Mouse (Mus musculus) liver, embryonic 12.5 days (tissue): ENCODE measurements around the gene Ccnb1. TPM values are rescaled to one million over a fixed set of nuclear protein-coding genes. Genes with fewer than 3 reads are reported as not detected.

ENCODE experiments used
- ATAC-seq: fragments of 200-750 bp; cut with Nextera tagmentation; 2 replicates; pipeline ENCODE4 v1.8.0; 2017; ENCODE audit warnings: moderate number of reproducible peaks, mild to moderate bottlenecking, moderate library complexity
- H3K27ac ChIP-seq: fragments of 300-500 bp; sonication (generic); 2 replicates; pipeline ENCODE4 v1.5.1; 2016; ENCODE audit warnings: mild to moderate bottlenecking
- H3K27me3 ChIP-seq: fragments of 300-500 bp; sonication (generic); replicated peaks from 2 replicates; pipeline ENCODE4 v1.6.1; 2016; ENCODE audit warnings: mild to moderate bottlenecking, moderate library complexity
- H3K36me3 ChIP-seq: fragments of 300-500 bp; sonication (generic); 2 replicates; pipeline ENCODE4 v1.6.1; 2016; ENCODE audit warnings: mild to moderate bottlenecking, moderate library complexity
- H3K4me1 ChIP-seq: fragments of 300-500 bp; sonication (generic); 2 replicates; pipeline ENCODE4 v1.6.1; 2016
- H3K4me2 ChIP-seq: fragments of 300-500 bp; sonication (generic); 2 replicates; pipeline ENCODE4 v1.6.1; 2016; ENCODE audit warnings: mild to moderate bottlenecking, moderate library complexity
- H3K4me3 ChIP-seq: fragments of 300-500 bp; sonication (generic); 2 replicates; pipeline ENCODE4 v1.5.1; 2016; ENCODE audit warnings: mild to moderate bottlenecking, moderate library complexity
- H3K9ac ChIP-seq: fragments of 300-500 bp; sonication (generic); 2 replicates; pipeline ENCODE4 v1.6.1; 2016; ENCODE audit warnings: mild to moderate bottlenecking, moderate library complexity
- H3K9me3 ChIP-seq: fragments of 300-500 bp; sonication (generic); replicated peaks from 2 replicates; pipeline ENCODE4 v1.6.1; 2016; ENCODE audit warnings: mild to moderate bottlenecking, moderate library complexity
- WGBS: fragments of 180-500 bp; shearing (Covaris S2); methylation state at CpG from one replicate; pipeline ENCODE4 v1.1.7; 2016; ENCODE audit not compliant: insufficient replicate concordance; 5-methylcytosine and 5-hydroxymethylcytosine counted together
- polyA plus RNA-seq: library from polyadenylated mRNA; unstranded; fragments of >200 nt; fragmentation: Nextera tagmentation; extraction: Ambion mirVana; gene quantifications from 2 replicates; pipeline ENCODE4 v1.2.1, GENCODE M21; 2016

Ccnb1 gene
- 284 and 289 TPM in 2 replicates for polyA plus RNA-seq

DNA sequence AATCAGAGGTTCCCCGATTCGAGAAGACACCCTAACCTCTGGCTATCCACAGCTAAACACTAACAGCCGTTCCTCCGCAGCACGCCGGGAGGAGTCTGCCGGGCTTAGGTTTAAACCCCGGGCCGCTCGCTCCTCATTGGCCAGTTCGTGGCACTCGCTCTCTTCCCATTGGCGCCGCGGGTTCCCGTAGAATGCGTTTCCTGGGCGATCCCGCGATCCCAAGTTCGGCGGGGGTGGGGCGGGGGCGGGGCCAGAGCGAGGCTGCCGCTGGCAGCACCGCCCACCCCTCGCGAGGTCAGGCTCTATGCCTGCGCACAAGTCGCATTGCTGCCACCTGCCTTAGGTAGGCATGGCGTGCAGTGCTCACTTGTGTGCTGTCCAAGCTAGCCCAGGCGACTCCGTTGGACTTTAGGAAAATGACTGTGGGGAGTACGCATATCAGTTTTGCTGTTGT is at the start of gene Ccnb1:
TSS of gene Ccnb1 (minus strand) at position 157 of the 454 bp plus-strand sequence.
- H3K4me1 ChIP-seq = peaks cover 54% of the 10 kb centered on the region
- under 1% methylated on average over 35 of the region's 35 CpGs for WGBS

DNA sequence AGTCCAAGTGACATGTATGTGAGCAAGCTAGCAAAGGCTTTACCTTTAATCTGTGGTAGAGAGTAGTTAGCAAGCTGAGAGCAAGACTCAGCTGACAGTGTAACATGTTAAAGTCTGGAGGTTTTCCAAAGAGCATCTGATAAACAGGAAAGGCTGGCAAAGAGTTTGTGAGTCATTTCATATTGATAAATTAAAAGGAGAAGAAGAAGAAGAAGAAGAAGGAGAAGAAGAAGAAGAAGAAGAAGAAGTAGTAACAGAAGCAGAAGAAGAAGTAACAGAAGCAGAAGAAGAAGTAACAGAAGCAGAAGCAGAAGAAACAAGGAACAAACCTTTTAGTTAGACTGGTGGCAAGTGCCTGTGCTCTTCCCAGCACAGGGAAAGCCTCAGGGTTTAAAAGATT is 48.4 kb upstream of the Ccnb1 start:
- H3K27ac ChIP-seq = no peak overlapping the region
- no peak overlapping the region for H3K4me2 ChIP-seq
- H3K4me1 ChIP-seq = peaks cover 21% of the 10 kb centered on the region
- 0 out of 2 replicates have a peak, but pooled peaks cover 3% of the 10 kb centered on the region for H3K36me3 ChIP-seq
- no peaks in the 10 kb centered on the region for H3K9me3 ChIP-seq
- H3K9ac ChIP-seq = no peak overlapping the region
- peaks cover 8% of the 10 kb centered on the region; the same call in 1 of the 2 replicates for H3K27me3 ChIP-seq
- no peak for ATAC-seq
- no peak overlapping the region for H3K4me3 ChIP-seq

More for the DNA sequence above, at the start of gene Ccnb1:
- H3K9ac ChIP-seq = peak within 1 kb of the TSS; percentile 90
- no peaks in the 10 kb centered on the region for H3K27me3 ChIP-seq
- H3K4me2 ChIP-seq = peak within 1 kb of the TSS; percentile 77
- H3K27ac ChIP-seq = peak within 1 kb of the TSS; percentile 92
- peak; percentile 98 for ATAC-seq
- H3K36me3 ChIP-seq = peaks cover 40% of the 10 kb centered on the region
- H3K4me3 ChIP-seq = peak within 1 kb of the TSS; percentile 86
- H3K9me3 ChIP-seq = no peaks in the 10 kb centered on the region

DNA sequence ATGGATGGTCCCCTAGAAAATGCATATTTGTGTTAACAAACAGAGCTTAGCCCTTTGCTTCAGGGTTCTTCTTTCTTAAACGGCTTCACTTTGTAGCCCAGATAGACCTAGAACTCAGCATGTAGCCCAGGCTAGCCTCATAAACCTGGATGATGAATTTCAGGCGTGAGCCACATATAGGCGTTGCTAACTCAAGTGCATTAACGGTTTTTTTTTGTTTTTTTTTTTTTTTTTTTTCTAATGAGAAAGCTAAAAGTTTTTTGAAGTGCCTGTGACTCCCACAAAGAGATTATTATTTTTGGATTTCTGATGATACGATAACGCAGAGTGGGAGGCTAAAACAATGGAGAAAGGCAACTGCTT is 47.3 kb upstream of the Ccnb1 start:
- H3K4me3 ChIP-seq = peak overlapping the region; percentile 99; the same call in 1 of the 2 replicates
- WGBS = 55% methylated on average over 6 of the region's 6 CpGs
- H3K27ac ChIP-seq = no peak overlapping the region
- ATAC-seq = no peak
- no peaks in the 10 kb centered on the region for H3K9me3 ChIP-seq
- 0 out of 2 replicates have a peak, but pooled peaks cover 6% of the 10 kb centered on the region for H3K36me3 ChIP-seq
- H3K4me1 ChIP-seq = peaks cover 27% of the 10 kb centered on the region
- peaks cover 8% of the 10 kb centered on the region; the same call in 1 of the 2 replicates for H3K27me3 ChIP-seq
- H3K4me2 ChIP-seq = peak overlapping the region; percentile 82
- H3K9ac ChIP-seq = no peak overlapping the region

DNA sequence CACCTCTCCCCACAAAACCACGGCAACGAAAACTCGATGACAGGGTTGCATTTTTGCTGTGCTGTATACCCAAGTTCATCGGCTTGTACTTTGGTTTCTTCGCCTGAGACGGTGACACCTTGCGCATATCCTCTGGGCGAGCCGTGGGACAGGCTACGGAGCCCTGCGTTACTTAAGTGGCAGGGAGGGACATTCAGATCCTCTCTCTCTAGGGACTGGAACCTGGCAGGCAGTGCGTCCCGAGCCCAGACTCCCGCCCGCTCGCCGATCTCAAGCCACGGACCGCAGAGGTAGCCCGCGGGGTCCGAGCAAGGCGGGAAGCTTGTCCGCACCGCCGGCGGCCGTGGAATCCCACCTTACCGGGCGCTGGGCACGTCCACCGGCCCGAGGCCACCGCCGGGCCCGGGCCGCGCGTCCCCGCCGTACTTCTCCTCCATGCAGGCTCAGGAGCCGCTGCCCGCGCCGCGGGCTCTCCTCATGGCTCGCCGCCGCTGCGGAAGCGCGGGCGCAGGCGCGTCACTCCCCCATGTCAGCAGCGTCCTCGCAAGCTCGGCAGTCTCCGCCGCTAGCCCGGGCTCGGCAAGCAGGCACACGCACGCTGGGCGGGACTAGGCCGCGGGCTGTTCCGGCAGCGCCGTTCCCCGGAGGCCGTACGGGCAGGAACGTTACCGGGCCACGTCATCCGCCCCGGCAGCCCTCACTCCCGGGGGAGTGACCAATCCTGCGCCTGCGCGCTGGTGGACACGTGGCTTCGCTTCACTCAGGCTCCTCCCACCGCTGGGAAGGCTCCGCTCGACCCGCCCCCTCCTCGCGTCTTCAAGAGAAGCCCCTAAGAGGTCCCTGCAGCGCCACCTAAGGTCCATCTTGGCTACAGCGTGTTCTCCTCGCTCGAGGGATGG is 46.6 kb upstream of the Ccnb1 start, which contains the start of gene Slc30a5:
TSS of gene Slc30a5 (minus strand) at position 687 of the 899 bp plus-strand sequence.
- Histone ChIP-seq H3K4me1 (peaks cover 27% of the 10 kb centered on the region), H3K9ac (peak within 1 kb of the TSS; percentile 97), H3K9me3 (no peaks in the 10 kb centered on the region), H3K36me3 (peaks cover 10% of the 10 kb centered on the region), H3K27ac (peak within 1 kb of the TSS; percentile 97), H3K27me3 (peaks cover 8% of the 10 kb centered on the region; the same call in 1 of the 2 replicates), H3K4me2 (peak within 1 kb of the TSS; percentile 82), H3K4me3 (peak within 1 kb of the TSS; percentile 99)
- WGBS = under 1% methylated on average over 94 of the region's 94 CpGs
- ATAC-seq = peak; percentile 98

DNA sequence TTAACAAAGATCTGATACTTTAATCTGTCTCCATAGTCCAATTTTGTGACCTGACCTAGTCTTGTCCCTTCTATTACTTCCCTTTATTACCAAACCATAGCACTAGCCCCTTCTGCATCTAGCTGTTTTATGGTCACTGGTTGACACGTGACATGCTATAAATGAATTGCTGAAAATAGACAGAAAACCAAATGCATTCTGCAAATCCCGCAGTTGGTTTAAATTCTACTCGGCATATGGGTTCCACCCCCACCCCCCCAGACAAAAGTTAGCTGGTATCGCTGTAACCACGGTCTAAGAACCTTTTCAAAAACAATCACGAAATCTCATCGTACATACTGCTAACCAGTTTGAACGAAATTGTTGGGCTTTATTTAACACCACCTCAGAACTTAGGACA is 45.8 kb upstream of the Ccnb1 start:
- H3K27ac ChIP-seq = peak overlapping the region; percentile 97
- 3% methylated on average over 8 of the region's 8 CpGs for WGBS
- H3K27me3 ChIP-seq = peaks cover 6% of the 10 kb centered on the region; the same call in 1 of the 2 replicates
- peaks cover 17% of the 10 kb centered on the region for H3K36me3 ChIP-seq
- H3K9me3 ChIP-seq = no peaks in the 10 kb centered on the region
- peak overlapping the region; percentile 97 for H3K9ac ChIP-seq
- ATAC-seq = no peak
- peak overlapping the region; percentile 82 for H3K4me2 ChIP-seq
- H3K4me3 ChIP-seq = peak overlapping the region; percentile 99
- peaks cover 27% of the 10 kb centered on the region for H3K4me1 ChIP-seq

DNA sequence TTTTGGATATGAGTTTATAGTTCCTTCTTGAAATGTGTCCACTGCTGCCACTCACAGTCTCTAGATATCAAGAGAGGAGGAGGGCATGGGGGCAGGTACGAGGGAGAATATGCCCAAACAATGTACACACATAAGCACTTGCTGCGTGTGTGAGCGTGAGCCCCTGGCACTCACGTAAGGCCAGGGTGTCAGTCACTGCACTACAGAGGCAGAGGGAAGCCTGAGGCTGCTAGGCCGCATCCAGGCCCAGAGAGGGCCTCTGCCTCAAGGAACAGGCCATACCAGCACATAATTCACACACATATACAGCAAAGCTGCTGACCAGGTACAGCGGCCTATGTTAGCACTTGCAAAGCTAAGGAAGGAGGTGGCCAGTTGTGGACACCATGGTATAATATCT is 44.8 kb upstream of the Ccnb1 start:
- Histone ChIP-seq H3K4me2 (peak overlapping the region; percentile 82), H3K9ac (peak overlapping the region; percentile 97), H3K9me3 (no peaks in the 10 kb centered on the region), H3K4me3 (peak overlapping the region; percentile 99), H3K27me3 (0 out of 2 replicates have a peak, but pooled peaks cover 5% of the 10 kb centered on the region), H3K27ac (peak overlapping the region; percentile 97), H3K4me1 (peaks cover 27% of the 10 kb centered on the region), H3K36me3 (peaks cover 25% of the 10 kb centered on the region)
- ATAC-seq = no peak
- 68% methylated on average over 6 of the region's 6 CpGs for WGBS

DNA sequence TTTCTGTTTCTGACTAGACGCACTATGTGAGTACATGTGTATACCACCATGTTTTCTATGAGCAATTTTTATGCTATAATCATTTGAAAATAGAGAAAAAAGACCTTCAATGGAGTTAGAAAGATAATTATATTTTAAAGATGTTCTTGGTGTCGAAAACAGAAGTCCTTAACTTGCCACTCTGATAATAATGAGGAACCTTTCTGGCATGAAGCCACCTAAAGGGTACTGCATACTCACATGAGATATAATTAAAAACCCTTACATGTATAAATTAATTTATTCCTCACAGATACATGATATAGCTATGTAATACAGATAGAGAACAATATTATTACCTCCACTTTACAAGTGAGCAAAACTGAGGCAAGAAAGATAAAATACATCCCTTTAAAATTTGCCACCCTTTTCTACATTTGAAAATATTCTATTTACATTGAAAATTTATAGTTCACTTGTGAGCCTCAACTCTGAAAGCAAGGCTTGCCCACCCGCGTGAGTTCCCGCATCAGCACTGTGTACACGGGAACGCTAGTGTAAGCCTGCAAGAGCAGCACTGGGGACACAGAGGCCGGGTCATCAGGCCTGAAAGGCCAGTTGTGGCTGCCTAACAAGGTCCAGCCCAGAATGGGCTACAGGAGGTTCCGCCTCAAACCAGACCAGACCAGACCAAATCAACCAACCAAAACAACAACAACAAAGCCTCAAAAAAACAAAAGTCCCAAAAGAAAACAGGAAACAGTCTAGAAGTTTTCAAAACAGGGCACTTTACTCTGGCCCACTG is 39.4 kb upstream of the Ccnb1 start:
- Histone ChIP-seq H3K9me3 (no peaks in the 10 kb centered on the region), H3K9ac (no peak overlapping the region), H3K27ac (no peak overlapping the region), H3K27me3 (no peaks in the 10 kb centered on the region), H3K4me2 (no peak overlapping the region), H3K4me3 (no peak overlapping the region), H3K4me1 (peaks cover 11% of the 10 kb centered on the region), H3K36me3 (peaks cover 77% of the 10 kb centered on the region)
- WGBS = 89% methylated on average over 9 of the region's 9 CpGs
- ATAC-seq = no peak

DNA sequence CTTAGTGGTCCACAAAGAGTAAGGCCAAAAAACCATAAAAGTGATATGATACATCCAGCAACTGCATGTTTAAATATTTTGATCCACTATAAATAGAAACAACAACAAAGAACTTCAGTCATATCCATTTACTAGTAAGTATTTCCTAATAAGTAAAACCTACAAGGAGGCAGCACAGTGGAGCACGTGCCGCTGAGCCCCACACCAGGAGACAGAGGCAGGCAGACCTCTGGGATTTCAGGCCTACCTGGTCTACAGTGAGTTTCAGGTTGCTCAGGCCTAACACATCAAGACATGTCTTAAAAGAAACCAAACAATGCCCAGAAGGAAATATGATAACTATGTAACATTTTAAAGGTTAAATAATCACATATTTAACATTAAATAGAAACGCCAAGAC is 38.5 kb upstream of the Ccnb1 start:
- Histone ChIP-seq H3K36me3 (peaks cover 84% of the 10 kb centered on the region), H3K4me3 (no peak overlapping the region)
- no peak for ATAC-seq

DNA sequence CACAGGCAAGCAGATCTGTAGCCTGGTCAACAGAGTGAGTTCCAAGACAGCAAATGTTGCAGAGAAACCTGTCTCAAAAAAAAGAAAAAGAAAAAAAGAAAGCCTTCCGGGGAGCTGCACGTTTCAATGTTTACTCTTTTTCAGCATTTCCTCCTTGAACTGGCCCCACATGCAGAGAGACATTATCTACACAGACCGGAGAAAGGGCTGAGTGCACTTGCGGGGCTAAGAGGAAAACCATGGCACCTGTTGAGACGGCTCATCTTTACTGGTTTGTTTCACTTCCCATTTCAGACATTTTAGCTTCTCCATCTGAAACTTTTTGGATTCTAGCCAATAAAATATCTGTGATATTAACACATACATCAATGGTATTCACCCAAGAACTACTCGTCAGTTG is 37.9 kb upstream of the Ccnb1 start:
- no peak overlapping the region for H3K4me3 ChIP-seq
- 69% methylated on average over 6 of the region's 6 CpGs for WGBS
- H3K27me3 ChIP-seq = no peaks in the 10 kb centered on the region
- H3K9ac ChIP-seq = no peak overlapping the region
- H3K4me1 ChIP-seq = 0 out of 2 replicates have a peak, but pooled peaks cover 3% of the 10 kb centered on the region
- ATAC-seq = no peak
- H3K4me2 ChIP-seq = no peak overlapping the region
- no peaks in the 10 kb centered on the region for H3K9me3 ChIP-seq
- no peak overlapping the region for H3K27ac ChIP-seq
- peaks cover 89% of the 10 kb centered on the region for H3K36me3 ChIP-seq

More for the DNA sequence above, 38.5 kb upstream of the Ccnb1 start:
- Histone ChIP-seq H3K4me2 (no peak overlapping the region), H3K9me3 (no peaks in the 10 kb centered on the region), H3K4me1 (peaks cover 6% of the 10 kb centered on the region), H3K27ac (no peak overlapping the region), H3K9ac (no peak overlapping the region), H3K27me3 (no peaks in the 10 kb centered on the region)
- WGBS = 86% methylated on average over 3 of the region's 3 CpGs

DNA sequence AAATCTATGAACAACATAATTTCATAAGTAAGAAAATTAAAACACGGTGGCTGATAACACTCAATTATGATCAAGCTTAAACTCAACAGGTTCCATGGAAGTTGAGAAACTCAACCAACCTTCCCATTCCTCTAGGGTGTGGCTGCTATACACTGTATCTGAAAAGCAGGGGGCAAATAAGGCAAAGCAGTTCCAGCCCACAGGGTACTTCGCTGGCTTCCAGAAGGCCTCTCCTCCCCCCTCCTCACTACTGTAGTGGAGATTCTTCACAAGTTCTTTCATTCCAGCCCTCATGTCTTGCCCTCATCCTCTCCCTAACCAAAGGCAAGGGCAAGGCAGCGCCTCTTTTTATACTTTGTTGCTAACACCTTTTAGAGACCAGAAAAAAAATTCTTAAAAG is 37.5 kb upstream of the Ccnb1 start:
- Histone ChIP-seq H3K36me3 (peaks cover 90% of the 10 kb centered on the region), H3K4me1 (no peaks in the 10 kb centered on the region), H3K27ac (no peak overlapping the region), H3K4me3 (no peak overlapping the region), H3K9me3 (no peaks in the 10 kb centered on the region), H3K9ac (no peak overlapping the region), H3K27me3 (no peaks in the 10 kb centered on the region), H3K4me2 (no peak overlapping the region)
- ATAC-seq = no peak
- 88% methylated on average over 3 of the region's 3 CpGs for WGBS

DNA sequence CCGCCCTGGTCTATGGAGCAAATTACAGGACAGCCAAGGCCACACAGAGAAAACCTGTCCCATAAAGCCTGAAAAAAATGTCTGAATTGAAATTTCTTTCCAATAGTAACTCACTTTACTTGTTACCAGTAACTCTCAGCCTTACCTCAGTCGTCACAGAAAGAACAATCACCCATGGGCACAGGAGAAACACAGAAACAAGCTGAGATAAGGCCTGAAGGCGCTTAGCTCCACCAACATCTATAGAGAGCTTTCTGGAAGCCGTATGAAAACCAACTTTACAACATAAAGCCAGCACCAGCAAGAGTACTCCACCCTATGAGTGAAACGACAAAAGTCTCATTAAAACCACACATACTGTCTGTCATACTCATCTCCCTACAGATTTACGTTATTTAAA is 28.1 kb upstream of the Ccnb1 start:
- 84% methylated on average over 6 of the region's 6 CpGs for WGBS

More for the DNA sequence above, 28.1 kb upstream of the Ccnb1 start:
- H3K36me3 ChIP-seq = peaks cover 86% of the 10 kb centered on the region
- peaks cover 4% of the 10 kb centered on the region; the same call in 1 of the 2 replicates for H3K4me1 ChIP-seq
- no peaks in the 10 kb centered on the region for H3K9me3 ChIP-seq
- H3K27me3 ChIP-seq = no peaks in the 10 kb centered on the region
- H3K4me3 ChIP-seq = no peak overlapping the region
- no peak overlapping the region for H3K4me2 ChIP-seq
- no peak overlapping the region for H3K27ac ChIP-seq
- no peak overlapping the region for H3K9ac ChIP-seq
- no peak for ATAC-seq
